Mouse (Mus musculus) ES-E14 (cell line): ENCODE results near the gene Mast4. TPM values are rescaled to one million over a fixed set of nuclear protein-coding genes. Genes with fewer than 3 reads are reported as not detected.

ENCODE experiments used
- DNase-seq: peaks from one replicate; pipeline ENCODE4 v3.0.0-alpha.2; 2013; ENCODE audit warnings: low read depth, low spot score
- H3K27ac ChIP-seq: 2 replicates; pipeline ENCODE4 v1.5.1; 2012; ENCODE audit warnings: low read depth, mild to moderate bottlenecking, low read length, moderate library complexity, mixed read lengths; ENCODE audit not compliant: poor library complexity, insufficient read depth, severe bottlenecking
- H3K36me3 ChIP-seq: 2 replicates; pipeline ENCODE4 v1.6.1; 2012; ENCODE audit warnings: mild to moderate bottlenecking, low read length, moderate library complexity, mixed read lengths; ENCODE audit not compliant: control insufficient read depth, poor library complexity, insufficient read depth, severe bottlenecking
- H3K4me1 ChIP-seq, 2 experiments: fragments of 150-350 bp in 1 of 2; sonication (generic) in 1 of 2; 2 replicates each; pipeline ENCODE4 v1.6.1; 2012; ENCODE audit warnings: low read length in 2 of 2, mild to moderate bottlenecking in 1 of 2, mixed read lengths in 1 of 2; ENCODE audit not compliant: control insufficient read depth in 2 of 2, insufficient read depth in 2 of 2, poor library complexity in 1 of 2
- H3K4me3 ChIP-seq, 2 experiments: fragments of 150-350 bp in 1 of 2; sonication (generic) in 1 of 2; 2 replicates each; pipeline ENCODE4 v1.5.1; 2012; ENCODE audit warnings: low read length in 2 of 2, low read depth in 1 of 2, mild to moderate bottlenecking in 1 of 2, mixed read lengths in 1 of 2; ENCODE audit not compliant: insufficient read depth in 1 of 2, poor library complexity in 1 of 2, severe bottlenecking in 1 of 2
- H3K9ac ChIP-seq: 2 replicates; pipeline ENCODE4 v1.6.1; 2012; ENCODE audit warnings: low read depth, mild to moderate bottlenecking, low read length, mixed read lengths; ENCODE audit not compliant: poor library complexity, insufficient read depth, severe bottlenecking
- H3K9me3 ChIP-seq: fragments of 150-350 bp; sonication (generic); 2 replicates; pipeline ENCODE4 v1.6.1; 2012; ENCODE audit warnings: low read depth, mild to moderate bottlenecking, low read length; ENCODE audit not compliant: control insufficient read depth, insufficient read depth
- CHD2 ChIP-seq: IDR thresholded peaks from 2 replicates; pipeline ENCODE4 v1.6.1; 2014; ENCODE audit warnings: mild to moderate bottlenecking, low read depth, low read length, inconsistent platforms
- HCFC1 ChIP-seq: IDR thresholded peaks from 2 replicates; pipeline ENCODE4 v1.6.1; 2012; ENCODE audit warnings: low read length, inconsistent platforms, borderline replicate concordance; ENCODE audit not compliant: insufficient read depth
- MAFK ChIP-seq: IDR thresholded peaks from 2 replicates; pipeline ENCODE4 v1.6.1; 2014; ENCODE audit warnings: mild to moderate bottlenecking, low read depth, low read length, inconsistent platforms; ENCODE audit not compliant: insufficient read depth
- ZC3H11A ChIP-seq: IDR thresholded peaks from 2 replicates; pipeline ENCODE4 v1.6.1; 2012; ENCODE audit warnings: low read depth, mild to moderate bottlenecking, inconsistent platforms, low read length, borderline replicate concordance
- ZNF384 ChIP-seq: IDR thresholded peaks from 2 replicates; pipeline ENCODE4 v1.6.1; 2012; ENCODE audit warnings: low read depth, low read length, inconsistent platforms
- in situ Hi-C, 2 experiments: fragments of 600-800 bp; cut with MboI; formaldehyde crosslinking; loops; one replicate each; pipeline ENCODE4 v1.15.1; 2025; ENCODE audit warnings: low sequenced_read_pairs in 2 of 2, inconsistent platforms in 1 of 2; ENCODE audit not compliant: unreplicated experiment in 2 of 2
- total RNA-seq: library from RNA; depleted of rRNA; stranded (reverse); fragments of 300-350 nt; gene quantifications from 2 replicates; pipeline ENCODE4 v1.2.3, GENCODE M21; 2012

Gene Mast4
- total RNA-seq, 1 experiment: 8.3 TPM

GRCm38 (mm10) chr13:102851253-102851652 is 483.0 kb downstream of the Mast4 start:
- TF ChIP-seq ZC3H11A (no peak), MAFK (no peak), HCFC1 (no peak), CHD2 (no peak)
- no peaks in the 10 kb centered on the region for H3K36me3 ChIP-seq
- H3K27ac ChIP-seq: no peak overlapping the region
- DNase-seq: no peak
- no peak overlapping the region for H3K4me3 ChIP-seq
- H3K9ac ChIP-seq: no peak overlapping the region
- in situ Hi-C loops: no loop called here
- no peaks in the 10 kb centered on the region for H3K9me3 ChIP-seq
- peaks cover 0 to 2% of the 10 kb centered on the region in 2 experiments; a peak in 1 of 4 replicates for H3K4me1 ChIP-seq

- Histone ChIP-seq H3K27ac (no peak overlapping the region), H3K36me3 (no peaks in the 10 kb centered on the region), H3K9me3 (no peaks in the 10 kb centered on the region), H3K4me1 (peaks cover 0 to 2% of the 10 kb centered on the region in 2 experiments; a peak in 1 of 4 replicates), H3K4me3 (no peak overlapping the region), H3K9ac (no peak overlapping the region)
- TF ChIP-seq CHD2: no peak
- no peak for DNase-seq
- in situ Hi-C loops: no loop called here
Measured at GRCm38 (mm10) chr13:102850594-102850993, 483.7 kb downstream of the Mast4 start.

DNA sequence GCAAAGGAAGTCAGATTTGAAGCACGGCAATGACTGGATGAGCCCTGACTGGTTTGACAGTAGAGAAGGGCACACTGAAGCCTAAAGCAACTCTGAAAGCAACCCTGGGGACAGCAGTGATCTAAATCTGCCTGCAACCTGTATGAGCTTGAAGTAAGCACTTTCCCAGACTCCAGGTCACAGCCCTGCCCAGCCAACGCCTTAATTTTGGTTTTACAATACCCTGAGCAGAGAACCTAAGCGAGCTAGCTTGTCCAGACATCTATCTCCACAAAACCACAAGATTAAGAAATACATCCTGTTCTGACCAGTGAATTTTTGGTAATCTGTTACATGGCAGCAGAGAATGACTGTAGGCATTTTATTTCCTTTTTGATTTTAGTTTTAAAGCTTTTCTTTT is 485.2 kb downstream of the Mast4 start:
- H3K27ac ChIP-seq: no peak overlapping the region
- DNase-seq: no peak
- no peaks in the 10 kb centered on the region for H3K9me3 ChIP-seq
- no peak overlapping the region for H3K4me3 ChIP-seq
- TF ChIP-seq MAFK (no peak), ZNF384 (no peak), CHD2 (no peak), ZC3H11A (no peak), HCFC1 (no peak)
- in situ Hi-C loops: no loop called here
- peaks cover 0 to 2% of the 10 kb centered on the region in 2 experiments; a peak in 1 of 4 replicates for H3K4me1 ChIP-seq
- H3K9ac ChIP-seq: no peak overlapping the region
- H3K36me3 ChIP-seq: no peaks in the 10 kb centered on the region

- no peak for TF ChIP-seq ZNF384
- TF ChIP-seq CHD2: no peak
- no peak for TF ChIP-seq ZC3H11A
- TF ChIP-seq MAFK: no peak
- TF ChIP-seq HCFC1: no peak
Measured at GRCm38 (mm10) chr13:102846473-102846872, 487.8 kb downstream of the Mast4 start.

GRCm38 (mm10) chr13:102842715-102843114 is 491.6 kb downstream of the Mast4 start:
- no peak for TF ChIP-seq MAFK
- TF ChIP-seq HCFC1: no peak
- no peak for TF ChIP-seq ZC3H11A
- no peak for TF ChIP-seq CHD2
- TF ChIP-seq ZNF384: no peak
- Histone ChIP-seq H3K4me3 (no peak overlapping the region), H3K4me1 (peaks cover 2 to 10% of the 10 kb centered on the region in 2 experiments; a peak in 3 of 4 replicates), H3K9me3 (no peaks in the 10 kb centered on the region), H3K9ac (no peak overlapping the region), H3K27ac (no peak overlapping the region), H3K36me3 (no peaks in the 10 kb centered on the region)
- in situ Hi-C loops: no loop called here
- no peak for DNase-seq

More at GRCm38 (mm10) chr13:102846473-102846872, 487.8 kb downstream of the Mast4 start:
- no peaks in the 10 kb centered on the region for H3K36me3 ChIP-seq
- in situ Hi-C loops: no loop called here
- no peak for DNase-seq
- peaks cover 2 to 6% of the 10 kb centered on the region in 2 experiments; a peak in 2 of 4 replicates for H3K4me1 ChIP-seq
- no peaks in the 10 kb centered on the region for H3K9me3 ChIP-seq
- no peak overlapping the region for H3K9ac ChIP-seq
- H3K4me3 ChIP-seq: no peak overlapping the region
- H3K27ac ChIP-seq: no peak overlapping the region
